Mouse (Mus musculus) G1E (cell line): ENCODE measurements around the gene Plg.

Source experiments
- CTCF ChIP-seq: IDR thresholded peaks from 2 replicates; pipeline ENCODE4 v1.5.1; 2012; ENCODE audit warnings: low read depth, low read length, inconsistent platforms, mixed read lengths
- GATA1 ChIP-seq: IDR thresholded peaks from 2 replicates; pipeline ENCODE4 v1.6.1; 2012; ENCODE audit warnings: borderline replicate concordance, low read length, inconsistent platforms, mixed read lengths

GRCm38 (mm10) chr17:12453691-12454090 is 75.3 kb downstream of the Plg start:
- TF ChIP-seq CTCF (no peak), GATA1 (no peak)
